Mouse (Mus musculus) lung, embryonic 14.5 days (tissue): ENCODE results near the gene Gm11563. TPM values are rescaled to one million over a fixed set of nuclear protein-coding genes. Genes with fewer than 3 reads are reported as not detected.
"Not testable (repeated sequence)": the region's sequence is repeated elsewhere in the genome, so short reads cannot be mapped to it uniquely, and the experiment has no call there.

Source experiments
- ATAC-seq: fragments of 200-750 bp; cut with Nextera tagmentation; 2 replicates; pipeline ENCODE4 v1.8.0; 2017; ENCODE audit warnings: mild to moderate bottlenecking, moderate TSS enrichment, moderate library complexity; ENCODE audit not compliant: insufficient read depth
- DNase-seq: peaks from one replicate; pipeline ENCODE4 v3.0.0-alpha.2; 2015
- H3K27ac ChIP-seq: fragments of 300-500 bp; sonication (generic); 2 replicates; pipeline ENCODE4 v1.5.1; 2014; ENCODE audit warnings: low read depth, mild to moderate bottlenecking, moderate library complexity
- H3K27me3 ChIP-seq: fragments of 300-500 bp; sonication (generic); 2 replicates; pipeline ENCODE4 v1.6.1; 2014; ENCODE audit warnings: low read length, control low read depth; ENCODE audit not compliant: insufficient read depth
- H3K36me3 ChIP-seq: fragments of 300-500 bp; sonication (generic); 2 replicates; pipeline ENCODE4 v1.6.1; 2014; ENCODE audit warnings: control low read depth; ENCODE audit not compliant: insufficient read depth
- H3K4me1 ChIP-seq: fragments of 300-500 bp; sonication (generic); 2 replicates; pipeline ENCODE4 v1.6.1; 2014; ENCODE audit warnings: antibody characterized with exemption, control low read depth; ENCODE audit not compliant: insufficient read depth
- H3K4me2 ChIP-seq: fragments of 300-500 bp; sonication (generic); 2 replicates; pipeline ENCODE4 v1.6.1; 2014; ENCODE audit warnings: mild to moderate bottlenecking
- H3K4me3 ChIP-seq: fragments of 300-500 bp; sonication (generic); 2 replicates; pipeline ENCODE4 v1.5.1; 2014; ENCODE audit warnings: low read depth, low read length
- H3K9ac ChIP-seq: fragments of 300-500 bp; sonication (generic); 2 replicates; pipeline ENCODE4 v1.6.1; 2014
- H3K9me3 ChIP-seq: fragments of 300-500 bp; sonication (generic); 2 replicates; pipeline ENCODE4 v1.6.1; 2016; ENCODE audit warnings: low read depth, low read length, control low read depth
- CTCF ChIP-seq: IDR thresholded peaks from 2 replicates; pipeline ENCODE4 v1.5.1; 2016; ENCODE audit warnings: antibody characterized with exemption, low read depth
- WGBS: fragments of 180-500 bp; shearing (Covaris S2); extraction: QIAGEN DNeasy Blood & Tissue Kit; methylation state at CpG from one replicate; pipeline ENCODE4 v1.1.7; 2014; 5-methylcytosine and 5-hydroxymethylcytosine counted together
- polyA plus RNA-seq: library from polyadenylated mRNA; unstranded; fragments of >200 nt; fragmentation: Nextera tagmentation; extraction: Ambion mirVana; gene quantifications from 2 replicates; pipeline ENCODE4 v1.2.1, GENCODE M21; 2014

Gm11563 gene
- polyA plus RNA-seq, 1 experiment from 2014 or later = not detected

DNA sequence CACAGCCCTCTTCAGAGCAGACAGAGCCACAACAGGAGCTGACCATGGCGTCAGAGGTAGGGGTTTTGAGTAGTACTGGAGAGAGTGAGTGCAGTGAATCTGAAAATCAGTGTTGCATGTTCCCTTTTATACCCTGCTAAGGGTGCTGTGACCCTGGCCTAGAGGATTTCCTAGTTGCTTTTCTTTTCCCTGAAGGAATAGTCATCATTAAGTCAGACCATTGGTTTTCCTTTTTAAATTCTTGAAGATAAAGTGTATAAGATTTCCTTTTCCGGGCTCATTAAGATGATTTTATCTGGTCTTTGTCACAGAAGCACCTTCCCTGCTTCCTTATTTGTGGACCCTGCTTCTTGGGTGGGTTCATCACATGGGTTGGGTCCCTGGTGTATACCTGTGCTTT lies 8.6 kb downstream of the Gm11563 start, which contains the start of gene Gm11555:
Gene Gm11555 (minus strand): TSS at position 101 of the 400 bp plus-strand sequence.
- Histone ChIP-seq H3K27ac (no peak within 1 kb of the TSS), H3K9ac (no peak within 1 kb of the TSS), H3K4me2 (no peak within 1 kb of the TSS), H3K4me3 (no peak within 1 kb of the TSS), H3K27me3 (no peaks in the 10 kb centered on the region), H3K4me1 (no peaks in the 10 kb centered on the region), H3K36me3 (no peaks in the 10 kb centered on the region), H3K9me3 (no peaks in the 10 kb centered on the region)
- no peak for TF ChIP-seq CTCF
- ATAC-seq (no peak), DNase-seq (no peak)
- WGBS = 80% methylated on average over 2 of the region's 2 CpGs

DNA sequence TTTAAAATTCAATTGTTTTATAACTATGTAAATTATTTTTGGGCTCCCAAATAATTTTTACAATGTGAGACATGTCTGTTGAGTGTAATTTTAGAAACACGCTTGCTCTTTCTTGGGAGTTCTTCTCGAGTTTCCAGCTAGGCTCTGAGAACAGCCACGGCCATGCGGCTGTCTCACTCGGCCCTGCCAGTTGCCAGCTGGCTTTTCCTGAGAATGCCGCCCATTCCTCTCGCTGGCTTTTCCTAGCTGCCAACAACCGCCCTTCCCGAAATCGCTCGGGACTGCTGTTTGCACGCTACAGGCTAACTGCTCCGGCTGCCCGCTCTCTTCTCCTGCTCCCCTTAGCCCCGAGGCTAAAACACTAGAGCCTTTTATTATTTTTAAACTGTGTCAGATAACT lies 12.3 kb downstream of the Gm11563 start:
- no peak overlapping the region for H3K4me2 ChIP-seq
- no peak for DNase-seq
- H3K9me3 ChIP-seq = no peaks in the 10 kb centered on the region
- H3K27ac ChIP-seq = no peak overlapping the region
- no peaks in the 10 kb centered on the region for H3K4me1 ChIP-seq
- H3K4me3 ChIP-seq = no peak overlapping the region
- no peaks in the 10 kb centered on the region for H3K27me3 ChIP-seq
- H3K36me3 ChIP-seq = no peaks in the 10 kb centered on the region
- H3K9ac ChIP-seq = no peak overlapping the region
- WGBS = 84% methylated on average over 15 of the region's 15 CpGs
- no peak for ATAC-seq
- TF ChIP-seq CTCF = no peak

DNA sequence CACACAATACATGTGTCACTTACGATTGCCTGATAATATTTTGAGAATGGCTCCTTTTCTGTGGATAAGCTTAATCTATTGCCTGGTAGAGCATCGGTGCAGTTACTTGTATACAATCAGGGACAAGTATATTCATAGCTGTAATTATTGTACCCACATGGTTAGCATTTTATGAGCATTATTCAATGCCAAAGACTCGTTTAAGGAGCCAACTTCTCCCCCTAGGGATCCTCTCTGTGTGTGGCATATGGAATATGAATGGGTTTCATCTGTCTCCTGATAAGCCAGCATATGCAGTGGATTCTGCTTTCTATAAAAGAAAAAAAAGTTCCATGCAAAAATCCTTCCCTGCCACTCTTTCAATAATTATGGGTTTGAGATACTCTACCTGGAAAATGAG lies 14.4 kb downstream of the Gm11563 start:
- 73% methylated on average over 3 of the region's 3 CpGs for WGBS
- no peak overlapping the region for H3K4me2 ChIP-seq
- no peak for ATAC-seq
- DNase-seq = no peak
- no peaks in the 10 kb centered on the region for H3K27me3 ChIP-seq
- no peak for TF ChIP-seq CTCF
- no peaks in the 10 kb centered on the region for H3K4me1 ChIP-seq
- no peak overlapping the region for H3K9ac ChIP-seq
- H3K4me3 ChIP-seq = no peak overlapping the region
- no peaks in the 10 kb centered on the region for H3K9me3 ChIP-seq
- no peaks in the 10 kb centered on the region for H3K36me3 ChIP-seq
- H3K27ac ChIP-seq = no peak overlapping the region

DNA sequence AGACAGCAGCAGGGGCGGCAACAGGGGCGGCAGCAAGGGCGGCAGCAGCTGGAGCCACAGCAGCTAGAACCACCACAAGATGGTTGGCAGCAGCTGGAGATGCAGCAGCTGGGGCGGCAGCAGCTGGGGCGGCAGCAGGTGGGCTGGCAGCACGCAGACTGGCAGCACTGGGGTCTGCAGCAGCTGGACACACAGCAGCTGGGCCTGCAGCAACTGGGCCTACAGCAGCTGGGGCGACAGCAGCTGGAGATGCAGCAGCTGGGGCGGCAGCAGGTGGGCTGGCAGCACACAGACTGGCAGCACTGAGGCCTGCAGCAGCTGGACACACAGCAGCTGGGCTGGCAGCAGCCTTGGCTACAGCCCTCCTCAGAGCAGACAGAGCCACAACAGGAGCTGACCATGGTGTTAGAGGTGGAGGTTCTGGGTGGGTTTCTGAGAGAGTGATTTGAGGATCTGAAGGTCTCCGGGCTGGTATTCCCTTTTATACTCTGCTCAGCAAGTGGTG lies 15.1 kb downstream of the Gm11563 start, which contains the start of gene Krtap4-7:
Gene Krtap4-7 (minus strand): TSS at position 455 of the 505 bp plus-strand sequence.
- not testable (repeated sequence) for H3K36me3 ChIP-seq, H3K4me1 ChIP-seq, H3K27ac ChIP-seq, H3K4me2 ChIP-seq, H3K9me3 ChIP-seq, H3K27me3 ChIP-seq, H3K4me3 ChIP-seq, H3K9ac ChIP-seq, DNase-seq, ATAC-seq
- 88% methylated on average over 9 of the region's 9 CpGs for WGBS

DNA sequence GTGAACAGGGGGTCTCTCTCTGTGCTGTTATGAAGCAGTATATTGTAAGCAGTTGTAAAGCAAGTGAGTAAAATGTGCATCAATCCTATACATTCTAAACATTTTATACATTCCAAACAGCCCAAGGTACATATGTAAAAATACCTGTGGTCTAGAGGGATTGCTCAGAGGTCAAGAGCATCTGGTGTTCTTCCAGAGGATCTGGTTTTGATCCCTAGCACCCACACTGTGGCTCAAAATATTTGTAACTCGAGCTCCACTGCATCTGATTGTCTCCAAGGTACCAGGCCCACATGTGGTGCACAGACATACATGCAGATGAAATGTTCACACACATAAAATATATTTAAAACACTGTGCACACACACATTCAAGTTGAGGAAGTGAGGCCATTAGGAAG lies 17.8 kb downstream of the Gm11563 start:
- Histone ChIP-seq H3K27ac (no peak overlapping the region), H3K9me3 (no peaks in the 10 kb centered on the region), H3K27me3 (no peaks in the 10 kb centered on the region), H3K36me3 (no peaks in the 10 kb centered on the region), H3K4me3 (no peak overlapping the region), H3K4me2 (no peak overlapping the region), H3K4me1 (no peaks in the 10 kb centered on the region), H3K9ac (no peak overlapping the region)
- no peak for DNase-seq
- 27% methylated on average over 1 of the region's 1 CpGs for WGBS
- no peak for ATAC-seq
- no peak for TF ChIP-seq CTCF

DNA sequence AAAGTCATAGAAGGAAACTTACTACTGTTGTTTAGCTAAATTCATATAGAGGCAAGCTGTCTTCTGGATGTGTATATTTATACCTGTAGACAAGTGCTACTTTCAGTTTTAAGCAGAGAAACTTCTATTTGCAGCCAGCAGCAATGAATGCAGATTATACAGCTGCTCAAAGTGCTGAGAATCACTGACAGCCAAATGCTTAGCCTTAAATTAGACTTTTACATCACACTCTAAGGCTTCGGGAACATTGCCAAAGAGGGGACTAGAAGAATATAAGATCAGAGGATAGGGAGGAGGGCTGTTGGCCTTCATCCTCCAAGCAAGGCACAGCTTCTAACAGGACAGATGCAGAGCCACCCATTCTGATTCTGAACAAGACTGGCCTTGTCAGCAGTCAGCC lies 21.7 kb downstream of the Gm11563 start:
- Histone ChIP-seq H3K4me2 (no peak overlapping the region), H3K27ac (no peak overlapping the region), H3K36me3 (no peaks in the 10 kb centered on the region), H3K9ac (no peak overlapping the region), H3K9me3 (no peaks in the 10 kb centered on the region), H3K4me1 (no peaks in the 10 kb centered on the region), H3K4me3 (no peak overlapping the region), H3K27me3 (no peaks in the 10 kb centered on the region)
- no peak for ATAC-seq
- 71% methylated on average over 1 of the region's 1 CpGs for WGBS
- no peak for TF ChIP-seq CTCF
- DNase-seq = peak; percentile 37

DNA sequence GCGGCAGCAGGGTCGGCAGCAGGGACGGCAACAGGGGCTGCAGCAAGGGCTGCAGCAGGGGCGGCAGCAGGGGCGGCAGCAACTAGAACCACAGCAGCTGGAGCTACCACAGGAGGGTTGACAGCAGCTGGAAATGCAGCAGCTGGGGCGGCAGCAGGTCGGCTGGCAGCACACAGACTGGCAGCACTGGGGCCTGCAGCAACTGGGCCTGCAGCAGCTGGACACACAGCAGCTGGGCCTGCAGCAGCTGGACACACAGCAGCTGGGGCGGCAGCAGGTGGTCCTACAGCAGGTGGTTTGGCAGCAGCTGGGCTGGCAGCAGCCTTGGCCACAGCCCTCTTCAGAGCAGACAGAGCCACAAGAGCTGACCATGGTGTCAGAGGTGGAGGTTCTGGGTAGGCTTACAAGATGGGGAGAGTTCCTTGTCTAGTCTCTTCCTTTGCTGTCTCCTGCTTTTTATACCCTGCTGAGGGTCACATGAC lies 24.1 kb downstream of the Gm11563 start, which contains the start of gene Krtap4-2:
Gene Krtap4-2 (minus strand): TSS at position 432 of the 482 bp plus-strand sequence.
- no peak within 1 kb of the TSS for H3K27ac ChIP-seq
- no peaks in the 10 kb centered on the region for H3K4me1 ChIP-seq
- no peak within 1 kb of the TSS for H3K9ac ChIP-seq
- TF ChIP-seq CTCF = no peak
- H3K9me3 ChIP-seq = no peaks in the 10 kb centered on the region
- DNase-seq (no peak), ATAC-seq (no peak)
- no peaks in the 10 kb centered on the region for H3K36me3 ChIP-seq
- H3K4me2 ChIP-seq = no peak within 1 kb of the TSS
- no peak within 1 kb of the TSS for H3K4me3 ChIP-seq
- no peaks in the 10 kb centered on the region for H3K27me3 ChIP-seq
- WGBS = 41% methylated on average over 8 of the region's 8 CpGs
